Mouse (Mus musculus): Measurements from ENCODE around the gene Cutc.

- TF ChIP-seq CTCF (IDR thresholded peaks at IDR 0.05; ENCODE audit: low read depth) (no peak), EP300 (IDR thresholded peaks at IDR 0.05; ENCODE audit: low read depth) (no peak)
Measured at GRCm38 (mm10) chr19:43803866-43804265, 51.1 kb downstream of the Cutc start.
